Mouse (Mus musculus) lung, embryonic 16.5 days (tissue): ENCODE data around the gene Ssxb6. TPM values are rescaled to one million over a fixed set of nuclear protein-coding genes. Genes with fewer than 3 reads are reported as not detected.
"Not testable (repeated sequence)": the region's sequence is repeated elsewhere in the genome, so short reads cannot be mapped to it uniquely, and the experiment has no call there.

ENCODE experiments used
- ATAC-seq: fragments of 200-750 bp; cut with Nextera tagmentation; 2 replicates; pipeline ENCODE4 v1.8.0; 2017; ENCODE audit warnings: low read depth, mild to moderate bottlenecking, moderate library complexity
- H3K27ac ChIP-seq: fragments of 300-500 bp; sonication (generic); 2 replicates; pipeline ENCODE4 v1.5.1; 2014; ENCODE audit warnings: mild to moderate bottlenecking, control low read depth, low read length
- H3K27me3 ChIP-seq: fragments of 300-500 bp; sonication (generic); 2 replicates; pipeline ENCODE4 v1.6.1; 2014; ENCODE audit warnings: low read depth, low read length, mixed read lengths; ENCODE audit not compliant: control insufficient read depth, insufficient read depth
- H3K36me3 ChIP-seq: fragments of 300-500 bp; sonication (generic); 2 replicates; pipeline ENCODE4 v1.6.1; 2014; ENCODE audit warnings: low read length; ENCODE audit not compliant: control insufficient read depth, insufficient read depth
- H3K4me1 ChIP-seq: fragments of 300-500 bp; sonication (generic); replicated peaks from 2 replicates; pipeline ENCODE4 v1.6.1; 2014; ENCODE audit warnings: low read length, mixed read lengths; ENCODE audit not compliant: control insufficient read depth, insufficient read depth
- H3K4me2 ChIP-seq: fragments of 300-500 bp; sonication (generic); 2 replicates; pipeline ENCODE4 v1.6.1; 2014; ENCODE audit warnings: low read depth, low read length, control low read depth
- H3K4me3 ChIP-seq: fragments of 300-500 bp; sonication (generic); 2 replicates; pipeline ENCODE4 v1.5.1; 2014; ENCODE audit warnings: mild to moderate bottlenecking, low read length, control low read depth
- H3K9ac ChIP-seq: fragments of 300-500 bp; sonication (generic); 2 replicates; pipeline ENCODE4 v1.6.1; 2014; ENCODE audit warnings: low read length, control low read depth
- H3K9me3 ChIP-seq: fragments of 300-500 bp; sonication (generic); 2 replicates; pipeline ENCODE4 v1.6.1; 2016; ENCODE audit warnings: low read length; ENCODE audit not compliant: control insufficient read depth
- WGBS: fragments of 180-500 bp; shearing (Covaris S2); extraction: QIAGEN DNeasy Blood & Tissue Kit; methylation state at CpG from one replicate; pipeline ENCODE4 v1.1.7; 2014; 5-methylcytosine and 5-hydroxymethylcytosine counted together
- polyA plus RNA-seq: library from polyadenylated mRNA; unstranded; fragments of >200 nt; fragmentation: Nextera tagmentation; extraction: Ambion mirVana; gene quantifications from 2 replicates; pipeline ENCODE4 v1.2.1, GENCODE M21; 2015

Ssxb6 gene
- not detected in 2 replicates for polyA plus RNA-seq

DNA sequence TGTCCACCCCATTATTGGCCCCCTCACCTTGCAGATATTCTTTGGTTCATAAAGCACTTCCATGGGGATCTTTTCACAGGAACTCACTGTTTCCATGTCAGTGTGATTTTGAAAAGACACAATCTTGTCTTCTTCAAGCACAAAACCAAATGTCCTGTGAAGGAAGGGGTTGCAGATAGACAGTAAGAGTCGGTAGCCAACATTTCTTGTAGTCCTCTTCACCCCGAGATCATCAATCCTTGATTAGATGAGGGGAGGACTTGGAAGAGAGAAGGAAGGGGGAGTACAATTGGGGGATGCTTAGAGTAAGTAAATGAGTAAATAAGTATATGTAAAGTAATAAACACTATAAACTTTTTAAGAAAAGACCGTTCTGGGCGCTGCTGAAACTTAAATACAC, at the start of gene Ssxb6:
TSS of gene Ssxb6 (minus strand) at position 101 of the 400 bp plus-strand sequence.
- 58% methylated on average over 4 of the region's 4 CpGs for WGBS
- not testable (repeated sequence) for H3K27me3 ChIP-seq, H3K9ac ChIP-seq, H3K27ac ChIP-seq, ATAC-seq, H3K4me1 ChIP-seq, H3K4me2 ChIP-seq, H3K9me3 ChIP-seq, H3K4me3 ChIP-seq, H3K36me3 ChIP-seq

DNA sequence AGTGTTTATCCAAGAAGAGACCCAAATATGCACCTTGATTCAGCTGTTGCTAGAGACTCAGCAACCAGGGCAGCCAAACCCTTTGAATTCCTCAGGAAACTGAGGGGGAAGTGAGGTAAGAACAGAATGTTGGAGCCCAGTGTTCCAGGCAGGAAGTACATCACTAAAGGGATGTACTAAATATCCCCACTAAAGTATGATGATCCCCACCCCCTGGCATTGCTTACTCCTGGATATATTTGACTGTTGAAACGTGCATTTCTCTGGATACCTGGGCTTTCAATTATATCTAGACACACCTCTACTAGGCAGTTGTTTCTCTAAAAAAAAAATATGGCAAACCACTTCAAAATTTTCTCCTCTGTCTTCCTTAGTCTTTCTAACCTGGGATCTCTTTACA, 43.7 kb upstream of the Ssxb6 start, which contains the start of gene Ssxb3:
TSS of gene Ssxb3 (minus strand) at position 101 of the 400 bp plus-strand sequence.
- H3K9ac ChIP-seq, H3K4me2 ChIP-seq, H3K4me3 ChIP-seq, H3K36me3 ChIP-seq, H3K27me3 ChIP-seq, ATAC-seq, H3K27ac ChIP-seq, H3K4me1 ChIP-seq, H3K9me3 ChIP-seq: not testable (repeated sequence)
- 18% methylated on average over 1 of the region's 1 CpGs for WGBS

DNA sequence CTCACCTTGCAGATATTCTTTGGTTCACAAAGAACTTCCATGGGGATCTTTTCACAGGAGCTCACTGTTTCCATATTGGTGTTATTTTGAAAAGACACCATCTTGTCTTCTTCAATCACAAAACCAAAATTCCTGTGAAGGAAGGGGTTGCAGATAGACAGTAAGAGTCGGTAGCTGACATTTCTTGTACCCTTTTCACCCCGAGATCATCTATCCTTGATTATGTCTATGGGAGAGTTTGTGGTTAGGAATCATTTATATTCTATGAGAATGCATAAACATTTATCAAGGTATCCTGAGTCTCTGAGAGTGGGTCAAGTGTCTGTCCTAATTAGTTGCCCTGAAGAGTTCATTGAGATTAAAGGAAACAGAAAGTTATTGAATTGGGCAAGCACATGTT, 23.2 kb downstream of the Ssxb6 start, which contains the start of gene Gm14459:
TSS of gene Gm14459 (minus strand) at position 101 of the 400 bp plus-strand sequence.
- no peak for ATAC-seq
- Histone ChIP-seq H3K36me3 (no peaks in the 10 kb centered on the region), H3K4me1 (no peaks in the 10 kb centered on the region), H3K4me2 (no peak within 1 kb of the TSS), H3K9me3 (no peaks in the 10 kb centered on the region), H3K27me3 (no peaks in the 10 kb centered on the region), H3K9ac (no peak within 1 kb of the TSS), H3K4me3 (no peak within 1 kb of the TSS), H3K27ac (no peak within 1 kb of the TSS)
- 81% methylated on average over 2 of the region's 2 CpGs for WGBS

Other genes with a start within 250 kb of the Ssxb6 start
- not detected in 2 replicates for gene Ssxb10, start 220.8 kb downstream of the Ssxb6 start, polyA plus RNA-seq
- not detected in 2 replicates for gene Ssxb9, start 181.3 kb downstream of the Ssxb6 start, polyA plus RNA-seq
- gene Ssxb1, start 134.9 kb downstream of the Ssxb6 start, polyA plus RNA-seq: not detected in 2 replicates
- gene Ssxb2, start 86.5 kb downstream of the Ssxb6 start, polyA plus RNA-seq: not detected in 2 replicates
- gene Gm14459, start 23.3 kb downstream of the Ssxb6 start, polyA plus RNA-seq: not detected in 2 replicates
- gene Ssxb3, start 43.6 kb upstream of the Ssxb6 start, polyA plus RNA-seq: not detected in 2 replicates
- not detected in 2 replicates for gene Ssxb8, start 142.6 kb upstream of the Ssxb6 start, polyA plus RNA-seq
- not detected in 2 replicates for gene Ssx9, start 200.2 kb upstream of the Ssxb6 start, polyA plus RNA-seq